Comparison of ENCODE assay signal across 11 mouse cellular contexts in the genomic region with DNA sequence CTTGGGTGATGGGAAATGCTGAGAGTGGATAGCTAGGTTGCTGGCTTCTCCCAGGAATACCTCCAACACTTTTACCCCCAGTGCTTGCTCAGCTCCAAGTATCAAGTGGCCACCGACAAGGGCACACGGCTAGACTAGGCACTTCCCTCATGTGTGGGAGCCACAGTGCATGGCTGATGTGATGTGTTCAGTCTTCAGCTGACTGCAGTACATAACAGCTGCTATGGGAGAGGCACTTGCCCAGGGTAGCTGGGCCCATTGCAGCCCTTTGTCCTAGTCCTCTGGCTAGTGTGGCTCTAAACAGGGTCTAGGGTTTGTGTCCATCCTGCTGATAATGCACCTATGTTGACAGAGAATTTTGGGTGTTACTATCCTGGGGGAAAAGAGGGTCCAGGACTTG. TPM values are rescaled to one million over a fixed set of nuclear protein-coding genes. Genes with fewer than 3 reads are reported as not detected.
DNase-seq lines count a peak whose midpoint lies in the region; ATAC-seq and TF ChIP-seq lines count a peak whose summit lies in the region.
"Had no signal": no experiment of that assay in that cellular context is flagged by ENCODE, and none has a peak within 500 bp of the region (broad histone marks: within the 10 kb centered on the region; RNA-seq: fewer than 3 reads in every experiment).

No protein-coding gene starts in this region.

- no peak overlapping the region for H3ac ChIP-seq in myocyte (ENCODE audit: control insufficient read depth, insufficient read length)

- H3K4me3 ChIP-seq in left cerebral cortex, adult 2 months: peak overlapping the region; percentile 37
- H3K4me3 ChIP-seq in intestine, embryonic 14.5 days (ENCODE audit: low read depth, low read length): peak overlapping the region; percentile 35; the same call in 1 of the 2 replicates
- no peak overlapping the region for H3K4me3 ChIP-seq in myocyte

- TF ChIP-seq POLR2A in myocyte (IDR thresholded peaks at IDR 0.05; ENCODE audit: insufficient read length, low read depth): no peak

- no peaks in the 10 kb centered on the region for H3K79me2 ChIP-seq in myocyte (ENCODE audit: control insufficient read depth, insufficient read depth)

- peaks cover 20% of the 10 kb centered on the region for H3K36me3 ChIP-seq in intestine, embryonic 14.5 days (ENCODE audit: control insufficient read depth, insufficient read depth, low read length)
- no peaks in the 10 kb centered on the region for H3K36me3 ChIP-seq in myocyte (ENCODE audit: control insufficient read depth, insufficient read depth)

- WGBS in intestine, embryonic 14.5 days: 70% methylated on average over 2 of the region's 2 CpGs

- no peak for TF ChIP-seq CTCF in left cerebral cortex, adult 2 months (IDR thresholded peaks at IDR 0.05)

- peak overlapping the region; percentile 62 for H3K4me2 ChIP-seq in intestine, embryonic 14.5 days (ENCODE audit: low read length)
- H3K4me2 ChIP-seq in myocyte (ENCODE audit: low read depth): no peak overlapping the region

- peak; percentile 20 for DNase-seq in embryo, embryonic 10 days (ENCODE audit: low spot score)
- DNase-seq in embryo, embryonic 9.5 days (ENCODE audit: extremely low spot score): no peak
- no peak for DNase-seq in left cerebral cortex, adult 2 months (ENCODE audit: extremely low spot score in 1 of 2, low spot score in 2 of 2)
- DNase-seq in left cerebral cortex, postnatal 14 days (ENCODE audit: low spot score in 2 of 2): no peak
- DNase-seq in intestine, embryonic 14.5 days (ENCODE audit: low spot score): no peak
- no peak for DNase-seq in layer of hippocampus, adult 9-11 months
- DNase-seq in layer of hippocampus, adult 9-10 months (ENCODE audit: low spot score): no peak
- DNase-seq: heart, postnatal 4 days; lung, postnatal 14 days; thymus, postnatal 25 days had no signal

- ATAC-seq in intestine, embryonic 14.5 days (replicated peaks; ENCODE audit: low FRiP score, low TSS enrichment, low read depth): no peak

- intact Hi-C loops in left cerebral cortex, adult 2 months (cut with DNase I): no loop called here
- intact Hi-C loops in left cerebral cortex, postnatal 14 days (cut with DNase I): no loop called here

- H3K27ac ChIP-seq in left cerebral cortex, adult 2 months: peak overlapping the region; percentile 63; the same call in 1 of the 2 replicates
- no peak overlapping the region for H3K27ac ChIP-seq in intestine, embryonic 14.5 days (ENCODE audit: low read depth)

- no peak overlapping the region for H3K9ac ChIP-seq in intestine, embryonic 14.5 days (ENCODE audit: low read length)

- peaks cover 43% of the 10 kb centered on the region for H3K27me3 ChIP-seq in intestine, embryonic 14.5 days (replicated peaks; ENCODE audit: control insufficient read depth, insufficient read depth, low read length)
- H3K27me3 ChIP-seq in myocyte (ENCODE audit: control insufficient read depth, insufficient read depth, insufficient read length): no peaks in the 10 kb centered on the region

- H3K9me3 ChIP-seq in intestine, embryonic 14.5 days (ENCODE audit: control insufficient read depth, low read length): no peaks in the 10 kb centered on the region

- no peaks in the 10 kb centered on the region for H3K4me1 ChIP-seq in intestine, embryonic 14.5 days (replicated peaks; ENCODE audit: control insufficient read depth, insufficient read depth, low read length)

TF ChIP-seq in myocyte, 11 proteins besides CTCF, POLR2A, EP300 and RAD21:
- TF ChIP-seq POLR2AphosphoS2 (IDR thresholded peaks at IDR 0.05; ENCODE audit: insufficient read length, low read depth) (no peak), USF1 (IDR thresholded peaks at IDR 0.05; ENCODE audit: low read depth) (no peak), MAX (IDR thresholded peaks at IDR 0.05; ENCODE audit: low read depth) (no peak), CEBPB (IDR thresholded peaks at IDR 0.05; ENCODE audit: insufficient read depth, poor library complexity, severe bottlenecking) (no peak), REST (IDR thresholded peaks at IDR 0.05; ENCODE audit: insufficient read depth, insufficient read length) (no peak), TCF12 (IDR thresholded peaks at IDR 0.05; ENCODE audit: insufficient read depth, poor library complexity, severe bottlenecking) (no peak), SRF (IDR thresholded peaks at IDR 0.05; ENCODE audit: control insufficient read depth, insufficient read length, low read depth) (no peak), MYOD1 (IDR thresholded peaks at IDR 0.05; ENCODE audit: control insufficient read depth in 1 of 3, insufficient read length in 2 of 3, low read depth in 2 of 3) (peak in 2 of 3 experiments; percentile 31 to 83), MYOG (IDR thresholded peaks at IDR 0.05; ENCODE audit: control insufficient read depth in 1 of 3, insufficient read depth in 1 of 3, insufficient read length in 2 of 3, low read depth in 2 of 3) (peak in 2 of 3 experiments; percentile 15 to 72), E2F4 (IDR thresholded peaks at IDR 0.05; ENCODE audit: insufficient read depth) (no peak), TCF3 (IDR thresholded peaks at IDR 0.05; ENCODE audit: insufficient read length, low read depth) (no peak)

RNA-seq across cellular contexts. Expression of a gene that starts 1.8 kb away (rescaled TPM):
- total RNA-seq in left cerebral cortex, adult 2 months (2021): 10 to 100 TPM; 36.2 to 48.3 TPM
- total RNA-seq in left cerebral cortex, postnatal 14 days (2021): 10 to 100 TPM; 83.4 to 85.2 TPM
- polyA plus RNA-seq in intestine, embryonic 14.5 days (2014; fragmentation: Nextera tagmentation; extraction: Ambion mirVana): 21.9 and 24.8 TPM in 2 replicates
- 0.35 TPM for polyA plus RNA-seq in myocyte (2012; fragmentation: generic; extraction: Trizol)

RNA-seq across cellular contexts. Expression of a gene that starts 33.1 kb away (rescaled TPM):
- 10 to 100 TPM; 85.5 to 94.7 TPM for total RNA-seq in left cerebral cortex, adult 2 months (2021)
- 10 to 100 TPM; 85.0 to 94.4 TPM for total RNA-seq in left cerebral cortex, postnatal 14 days (2021)
- polyA plus RNA-seq in intestine, embryonic 14.5 days (2014; fragmentation: Nextera tagmentation; extraction: Ambion mirVana): 62.3 and 74.9 TPM in 2 replicates
- polyA plus RNA-seq in myocyte (2012; fragmentation: generic; extraction: Trizol): 32.0 TPM

RNA-seq across cellular contexts. Expression of a gene that starts 33.3 kb away (rescaled TPM):
- 1 to 10 TPM; 1.4 to 2.6 TPM for total RNA-seq in left cerebral cortex, adult 2 months (2021)
- 1 to 10 TPM; 2.7 to 3.1 TPM for total RNA-seq in left cerebral cortex, postnatal 14 days (2021)
- polyA plus RNA-seq in intestine, embryonic 14.5 days (2014; fragmentation: Nextera tagmentation; extraction: Ambion mirVana): 48.0 and 51.2 TPM in 2 replicates
- 13.6 TPM for polyA plus RNA-seq in myocyte (2012; fragmentation: generic; extraction: Trizol)

RNA-seq across cellular contexts. Expression of a gene that starts 57.9 kb away (rescaled TPM):
- total RNA-seq in left cerebral cortex, adult 2 months (2021): 10 to 100 TPM; 24.7 to 28.3 TPM
- 10 to 100 TPM; 22.1 to 26.4 TPM for total RNA-seq in left cerebral cortex, postnatal 14 days (2021)
- 41.1 and 42.9 TPM in 2 replicates for polyA plus RNA-seq in intestine, embryonic 14.5 days (2014; fragmentation: Nextera tagmentation; extraction: Ambion mirVana)
- 1.2 TPM for polyA plus RNA-seq in myocyte (2012; fragmentation: generic; extraction: Trizol)

RNA-seq across cellular contexts. Expression of a gene that starts 57.9 kb away (rescaled TPM):
- 10 to 100 TPM; 11.4 to 18.9 TPM for total RNA-seq in left cerebral cortex, adult 2 months (2021)
- total RNA-seq in left cerebral cortex, postnatal 14 days (2021): 1 to 10 TPM; 3.3 to 7.7 TPM
- not detected in 2 replicates for polyA plus RNA-seq in intestine, embryonic 14.5 days (2014; fragmentation: Nextera tagmentation; extraction: Ambion mirVana)
- polyA plus RNA-seq in myocyte (2012; fragmentation: generic; extraction: Trizol): 0.49 TPM
